Mouse (Mus musculus): Measurements from ENCODE around the gene Wrap53. TPM values are rescaled to one million over a fixed set of nuclear protein-coding genes. Genes with fewer than 3 reads are reported as not detected.

Wrap53 gene
- polyA plus RNA-seq, 1 experiment = not detected

GRCm38 (mm10) chr11:69521526-69522149, 58.4 kb downstream of the Wrap53 start:
- 52% methylated on average over 9 of the region's 9 CpGs for WGBS
- no peak overlapping the region for H3K27ac ChIP-seq (ENCODE audit: insufficient read depth, low read depth, low read length)
- H3K4me3 ChIP-seq (ENCODE audit: insufficient read depth, low read depth, low read length) = no peak overlapping the region
- TF ChIP-seq POLR2A (IDR thresholded peaks at IDR 0.05; ENCODE audit: insufficient read depth, low read depth, low read length) = no peak
- TF ChIP-seq CTCF (IDR thresholded peaks at IDR 0.05; ENCODE audit: insufficient read depth, low read depth, low read length) = no peak
- peaks cover 17% of the 10 kb centered on the region for H3K4me1 ChIP-seq (ENCODE audit: control insufficient read depth, insufficient read depth, low read length)

GRCm38 (mm10) chr11:69519976-69520375, 60.1 kb downstream of the Wrap53 start:
- Histone ChIP-seq H3K4me1 (ENCODE audit: control insufficient read depth, insufficient read depth, low read length) (peaks cover 17% of the 10 kb centered on the region), H3K27ac (ENCODE audit: insufficient read depth, low read depth, low read length) (no peak overlapping the region), H3K4me3 (ENCODE audit: insufficient read depth, low read depth, low read length) (no peak overlapping the region)
- TF ChIP-seq CTCF (IDR thresholded peaks at IDR 0.05; ENCODE audit: insufficient read depth, low read depth, low read length) (no peak), POLR2A (IDR thresholded peaks at IDR 0.05; ENCODE audit: insufficient read depth, low read depth, low read length) (no peak)
- 56% methylated on average over 4 of the region's 4 CpGs for WGBS

GRCm38 (mm10) chr11:69516661-69517060, 63.4 kb downstream of the Wrap53 start:
- H3K4me3 ChIP-seq (ENCODE audit: insufficient read depth, low read depth, low read length) = no peak overlapping the region
- H3K27ac ChIP-seq (ENCODE audit: insufficient read depth, low read depth, low read length) = no peak overlapping the region
- peaks cover 16% of the 10 kb centered on the region for H3K4me1 ChIP-seq (ENCODE audit: control insufficient read depth, insufficient read depth, low read length)
- 80% methylated on average over 3 of the region's 3 CpGs for WGBS
- TF ChIP-seq CTCF (IDR thresholded peaks at IDR 0.05; ENCODE audit: insufficient read depth, low read depth, low read length) (no peak), POLR2A (IDR thresholded peaks at IDR 0.05; ENCODE audit: insufficient read depth, low read depth, low read length) (no peak)

- H3K27ac ChIP-seq (ENCODE audit: insufficient read depth, low read depth, low read length) = no peak overlapping the region
- H3K4me1 ChIP-seq (ENCODE audit: control insufficient read depth, insufficient read depth, low read length) = peaks cover 12% of the 10 kb centered on the region
- no peak overlapping the region for H3K4me3 ChIP-seq (ENCODE audit: insufficient read depth, low read depth, low read length)
- TF ChIP-seq CTCF (IDR thresholded peaks at IDR 0.05; ENCODE audit: insufficient read depth, low read depth, low read length) = no peak
- no peak for TF ChIP-seq POLR2A (IDR thresholded peaks at IDR 0.05; ENCODE audit: insufficient read depth, low read depth, low read length)
- 78% methylated on average over 15 of the region's 15 CpGs for WGBS
Measured at GRCm38 (mm10) chr11:69516151-69516640, 63.9 kb downstream of the Wrap53 start.

GRCm38 (mm10) chr11:69513840-69514239, 66.2 kb downstream of the Wrap53 start:
- WGBS = 13% methylated on average over 6 of the region's 6 CpGs
- Histone ChIP-seq H3K4me3 (ENCODE audit: insufficient read depth, low read depth, low read length) (no peak overlapping the region), H3K27ac (ENCODE audit: insufficient read depth, low read depth, low read length) (no peak overlapping the region), H3K4me1 (ENCODE audit: control insufficient read depth, insufficient read depth, low read length) (no peaks in the 10 kb centered on the region)
- TF ChIP-seq POLR2A (IDR thresholded peaks at IDR 0.05; ENCODE audit: insufficient read depth, low read depth, low read length) (no peak), CTCF (IDR thresholded peaks at IDR 0.05; ENCODE audit: insufficient read depth, low read depth, low read length) (no peak)

Other genes starting within 250 kb of the Wrap53 start
- not detected in 2 replicates for gene Rnf227, start 239.8 kb downstream of the Wrap53 start, polyA plus RNA-seq (2012; ENCODE audit: insufficient read depth, insufficient read length, low replicate concordance, missing spikeins)
- 175 and 278 TPM in 2 replicates for gene Chd3, start 210.8 kb downstream of the Wrap53 start, polyA plus RNA-seq (2012; ENCODE audit: insufficient read depth, insufficient read length, low replicate concordance, missing spikeins)
- gene Naa38, start 184.8 kb downstream of the Wrap53 start, polyA plus RNA-seq (2012; ENCODE audit: insufficient read depth, insufficient read length, low replicate concordance, missing spikeins) = not detected in 2 replicates
- gene Cyb5d1, start 184.6 kb downstream of the Wrap53 start, polyA plus RNA-seq (2012; ENCODE audit: insufficient read depth, insufficient read length, low replicate concordance, missing spikeins) = not detected in 2 replicates
- not detected in 2 replicates for gene Tmem88, start 182.0 kb downstream of the Wrap53 start, polyA plus RNA-seq (2012; ENCODE audit: insufficient read depth, insufficient read length, low replicate concordance, missing spikeins)
- gene Kdm6b, start 166.6 kb downstream of the Wrap53 start, polyA plus RNA-seq (2012; ENCODE audit: insufficient read depth, insufficient read length, low replicate concordance, missing spikeins) = 114 TPM in 1 of 2 replicates, not detected in the other
- gene Dnah2, start 31.1 kb downstream of the Wrap53 start, polyA plus RNA-seq (2012; ENCODE audit: insufficient read depth, insufficient read length, low replicate concordance, missing spikeins) = not detected in 2 replicates
- not detected in 2 replicates for gene Efnb3, start 20.1 kb downstream of the Wrap53 start, polyA plus RNA-seq (2012; ENCODE audit: insufficient read depth, insufficient read length, low replicate concordance, missing spikeins)
- not detected in 2 replicates for gene Trp53, start 104 bp upstream of the Wrap53 start, polyA plus RNA-seq (2012; ENCODE audit: insufficient read depth, insufficient read length, low replicate concordance, missing spikeins)
- gene Atp1b2, start 25.7 kb upstream of the Wrap53 start, polyA plus RNA-seq (2012; ENCODE audit: insufficient read depth, insufficient read length, low replicate concordance, missing spikeins) = 162 TPM in 1 of 2 replicates, not detected in the other
- not detected in 2 replicates for gene Shbg, start 37.6 kb upstream of the Wrap53 start, polyA plus RNA-seq (2012; ENCODE audit: insufficient read depth, insufficient read length, low replicate concordance, missing spikeins)
- not detected in 2 replicates for gene Sat2, start 41.8 kb upstream of the Wrap53 start, polyA plus RNA-seq (2012; ENCODE audit: insufficient read depth, insufficient read length, low replicate concordance, missing spikeins)
- gene Fxr2, start 52.7 kb upstream of the Wrap53 start, polyA plus RNA-seq (2012; ENCODE audit: insufficient read depth, insufficient read length, low replicate concordance, missing spikeins) = not detected in 2 replicates
- not detected in 2 replicates for gene Sox15, start 75.1 kb upstream of the Wrap53 start, polyA plus RNA-seq (2012; ENCODE audit: insufficient read depth, insufficient read length, low replicate concordance, missing spikeins)
- gene Mpdu1, start 82.4 kb upstream of the Wrap53 start, polyA plus RNA-seq (2012; ENCODE audit: insufficient read depth, insufficient read length, low replicate concordance, missing spikeins) = not detected in 2 replicates
- gene Cd68, start 85.9 kb upstream of the Wrap53 start, polyA plus RNA-seq (2012; ENCODE audit: insufficient read depth, insufficient read length, low replicate concordance, missing spikeins) = not detected in 2 replicates
- gene Eif4a1, start 92.2 kb upstream of the Wrap53 start, polyA plus RNA-seq (2012; ENCODE audit: insufficient read depth, insufficient read length, low replicate concordance, missing spikeins) = 796 TPM in 1 of 2 replicates, not detected in the other
- gene Senp3, start 101.8 kb upstream of the Wrap53 start, polyA plus RNA-seq (2012; ENCODE audit: insufficient read depth, insufficient read length, low replicate concordance, missing spikeins) = not detected in 2 replicates
- gene Tnfsf13, start 105.5 kb upstream of the Wrap53 start, polyA plus RNA-seq (2012; ENCODE audit: insufficient read depth, insufficient read length, low replicate concordance, missing spikeins) = not detected in 2 replicates
- gene Tnfsf12, start 115.6 kb upstream of the Wrap53 start, polyA plus RNA-seq (2012; ENCODE audit: insufficient read depth, insufficient read length, low replicate concordance, missing spikeins) = not detected in 2 replicates
- gene Tnfsfm13, start 115.8 kb upstream of the Wrap53 start, polyA plus RNA-seq (2012; ENCODE audit: insufficient read depth, insufficient read length, low replicate concordance, missing spikeins) = not detected in 2 replicates
- gene Polr2a, start 178.4 kb upstream of the Wrap53 start, polyA plus RNA-seq (2012; ENCODE audit: insufficient read depth, insufficient read length, low replicate concordance, missing spikeins) = 105 TPM in 2 replicates
- not detected in 2 replicates for gene Slc35g3, start 181.7 kb upstream of the Wrap53 start, polyA plus RNA-seq (2012; ENCODE audit: insufficient read depth, insufficient read length, low replicate concordance, missing spikeins)
- 250 TPM in 1 of 2 replicates, not detected in the other for gene Zbtb4, start 185.7 kb upstream of the Wrap53 start, polyA plus RNA-seq (2012; ENCODE audit: insufficient read depth, insufficient read length, low replicate concordance, missing spikeins)
- gene Chrnb1, start 215.7 kb upstream of the Wrap53 start, polyA plus RNA-seq (2012; ENCODE audit: insufficient read depth, insufficient read length, low replicate concordance, missing spikeins) = not detected in 2 replicates
- not detected in 2 replicates for gene Fgf11, start 221.6 kb upstream of the Wrap53 start, polyA plus RNA-seq (2012; ENCODE audit: insufficient read depth, insufficient read length, low replicate concordance, missing spikeins)
- not detected in 2 replicates for gene Tmem102, start 225.4 kb upstream of the Wrap53 start, polyA plus RNA-seq (2012; ENCODE audit: insufficient read depth, insufficient read length, low replicate concordance, missing spikeins)
- not detected in 2 replicates for gene Gm39566, start 235.0 kb upstream of the Wrap53 start, polyA plus RNA-seq (2012; ENCODE audit: insufficient read depth, insufficient read length, low replicate concordance, missing spikeins)
- gene Spem2, start 238.2 kb upstream of the Wrap53 start, polyA plus RNA-seq (2012; ENCODE audit: insufficient read depth, insufficient read length, low replicate concordance, missing spikeins) = not detected in 2 replicates
- gene Spem1, start 241.9 kb upstream of the Wrap53 start, polyA plus RNA-seq (2012; ENCODE audit: insufficient read depth, insufficient read length, low replicate concordance, missing spikeins) = not detected in 2 replicates